Mouse (Mus musculus): ENCODE measurements around the gene Numa1.
A peak's percentile ranks its signal among the peaks of the same experiment; 100 is the strongest.
"Not testable (repeated sequence)": the region's sequence is repeated elsewhere in the genome, so short reads cannot be mapped to it uniquely, and the experiment has no call there.

Numa1 gene

DNA sequence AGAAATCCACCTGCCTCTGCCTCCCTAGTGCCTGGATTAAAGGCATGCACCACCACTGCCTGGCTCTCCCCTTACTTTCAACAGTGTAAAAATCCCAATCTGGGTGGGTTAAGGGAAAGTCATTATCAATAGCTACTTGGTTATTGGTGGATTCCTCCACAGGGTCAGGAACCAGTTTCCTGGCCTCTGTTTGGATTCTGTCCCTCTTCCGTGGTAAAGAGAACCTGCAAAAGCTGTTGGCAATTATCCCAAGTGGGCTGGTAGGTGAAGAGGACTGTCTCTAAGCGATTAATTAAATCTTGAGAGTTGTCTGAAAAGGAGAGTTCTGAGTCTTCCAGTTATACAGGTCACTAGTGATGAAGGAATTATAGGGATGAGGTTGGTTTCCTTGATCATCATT, 4.4 kb downstream of the Numa1 start:
- DNase-seq, result no peak

DNA sequence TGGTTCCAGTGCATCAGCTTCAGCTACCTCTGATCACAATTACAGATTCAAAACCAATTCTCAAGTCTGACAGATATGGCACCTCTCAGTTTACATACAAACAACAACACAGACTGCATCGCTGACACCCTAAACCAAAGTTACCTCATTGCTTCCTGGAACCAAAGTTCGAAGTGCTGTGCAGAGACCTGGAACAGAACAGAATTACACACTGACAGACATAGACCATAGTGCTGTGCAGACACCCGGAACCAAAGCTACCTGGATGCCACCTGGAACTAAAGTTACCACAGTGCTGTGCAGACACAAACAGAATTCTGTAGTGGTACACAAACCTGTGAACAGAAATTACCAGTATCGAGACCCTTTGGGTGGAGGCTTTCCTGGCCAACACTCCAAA, 5.8 kb downstream of the Numa1 start:
- DNase-seq, result no peak

DNA sequence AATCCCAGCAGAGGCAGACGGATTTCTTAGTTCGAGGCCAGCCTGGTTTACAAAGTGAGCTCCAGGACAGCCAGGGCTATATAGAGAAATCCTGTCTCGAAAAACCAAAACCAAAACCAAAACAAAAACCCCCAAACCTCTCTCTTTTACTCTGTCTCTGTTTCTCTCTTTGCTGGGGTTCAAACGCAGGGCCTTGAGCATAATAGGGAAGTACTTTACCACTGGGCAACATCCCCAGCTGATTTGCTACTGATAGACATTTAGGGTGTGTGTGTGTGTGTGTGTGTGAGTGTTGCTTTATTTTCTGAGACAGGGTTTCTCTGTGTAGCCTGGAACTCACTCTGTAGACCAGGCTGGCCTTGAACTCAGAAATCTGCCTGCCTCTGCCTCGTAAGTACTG, 15.1 kb downstream of the Numa1 start:
- not testable (repeated sequence) for DNase-seq

DNA sequence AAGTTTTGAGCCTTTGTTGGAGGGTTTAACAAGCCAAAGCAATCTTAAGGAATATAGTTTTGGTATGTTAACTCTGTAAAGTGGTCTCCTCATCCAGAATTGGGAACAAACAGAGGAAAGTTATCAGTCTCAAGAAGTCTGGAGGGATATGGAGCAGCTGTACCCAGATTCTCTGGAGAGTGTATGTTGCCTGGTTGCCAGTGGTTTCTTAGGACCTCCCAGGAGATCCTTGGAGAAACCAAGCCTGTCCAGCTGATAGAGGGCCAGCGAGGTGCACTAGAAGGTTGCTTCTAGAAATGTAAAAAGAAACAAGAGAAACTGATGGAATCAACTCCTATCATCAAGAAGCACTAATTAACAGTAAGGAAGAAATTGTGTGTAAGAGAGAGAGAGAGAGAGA, 17.7 kb downstream of the Numa1 start:
- DNase-seq, result no peak

DNA sequence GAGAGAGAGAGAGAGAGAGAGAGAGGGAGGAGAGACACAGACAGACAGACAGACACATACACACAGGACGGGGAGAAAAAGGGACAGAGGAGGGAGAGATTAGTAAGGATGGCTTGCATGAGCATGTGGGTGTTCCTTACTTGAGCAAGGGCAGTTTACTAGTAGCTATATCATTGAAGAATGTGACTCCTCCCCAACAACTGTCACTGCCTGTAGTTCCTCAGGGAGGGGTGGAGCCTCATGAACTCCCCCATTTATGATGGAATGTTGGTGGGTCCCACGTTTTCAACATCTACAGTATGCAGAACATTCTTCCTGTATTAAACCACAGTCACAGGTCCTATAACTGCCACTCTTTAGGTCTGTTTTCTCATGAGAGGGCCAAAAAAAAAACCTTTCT, 18.2 kb downstream of the Numa1 start:
- DNase-seq, result no peak

DNA sequence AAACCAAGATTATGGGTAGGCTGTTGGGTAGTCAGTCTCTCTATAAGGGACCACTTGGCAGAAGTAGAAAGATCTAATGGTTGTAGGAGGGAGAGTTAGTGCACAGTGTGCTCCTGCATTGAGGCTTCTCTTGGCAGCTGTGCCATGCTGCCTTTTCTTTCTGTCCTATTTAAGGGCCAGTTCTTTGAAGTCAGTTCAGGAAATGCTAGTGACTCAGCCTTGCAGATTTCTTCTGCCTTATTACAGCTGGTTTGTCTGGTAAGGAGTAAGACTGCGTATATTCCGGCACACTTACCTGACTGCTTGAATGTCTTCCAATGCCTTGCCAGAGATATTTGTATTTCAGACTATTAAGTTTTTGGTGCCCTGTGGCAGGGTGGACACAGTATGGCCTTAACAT, 20.3 kb downstream of the Numa1 start:
- no peak for DNase-seq

DNA sequence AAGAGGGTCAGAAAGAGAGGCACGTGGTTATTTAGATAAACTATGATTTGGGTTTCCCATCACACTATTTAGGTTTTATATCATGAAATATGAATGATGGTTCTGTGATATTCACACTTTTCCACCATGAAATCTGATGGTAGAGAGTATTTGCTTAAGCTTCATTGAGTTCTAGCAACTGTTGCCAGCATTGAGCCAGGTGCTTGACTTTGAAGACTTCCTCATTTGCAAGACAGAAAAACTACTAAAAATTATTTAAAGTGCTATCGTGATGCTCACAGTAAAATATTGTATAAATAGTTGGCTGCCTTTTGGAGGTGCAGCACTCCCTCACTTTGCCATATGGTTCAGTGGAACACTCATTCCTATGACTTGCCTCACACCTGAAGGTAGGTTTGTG, 21.4 kb downstream of the Numa1 start:
- DNase-seq, result no peak

DNA sequence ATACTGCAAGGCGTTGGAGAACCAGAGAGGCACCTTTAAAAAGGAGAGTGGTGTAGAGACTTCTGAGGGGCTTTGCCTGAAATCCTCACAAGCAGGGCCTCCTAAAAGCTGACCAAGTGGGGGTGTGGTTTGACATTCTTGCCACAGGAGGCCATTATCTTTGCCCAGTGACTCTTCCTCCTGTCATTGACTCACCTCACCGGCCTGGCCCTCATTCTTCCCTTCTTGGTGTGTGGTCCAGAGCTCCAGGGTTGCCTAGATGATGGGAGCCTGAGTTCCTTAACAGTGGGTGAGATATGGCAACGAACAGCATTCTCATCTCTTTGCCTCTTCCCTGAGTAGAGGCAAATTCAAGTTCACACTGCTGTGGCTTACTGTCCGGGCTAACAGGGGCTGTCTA, 22.0 kb downstream of the Numa1 start:
- no peak for DNase-seq

DNA sequence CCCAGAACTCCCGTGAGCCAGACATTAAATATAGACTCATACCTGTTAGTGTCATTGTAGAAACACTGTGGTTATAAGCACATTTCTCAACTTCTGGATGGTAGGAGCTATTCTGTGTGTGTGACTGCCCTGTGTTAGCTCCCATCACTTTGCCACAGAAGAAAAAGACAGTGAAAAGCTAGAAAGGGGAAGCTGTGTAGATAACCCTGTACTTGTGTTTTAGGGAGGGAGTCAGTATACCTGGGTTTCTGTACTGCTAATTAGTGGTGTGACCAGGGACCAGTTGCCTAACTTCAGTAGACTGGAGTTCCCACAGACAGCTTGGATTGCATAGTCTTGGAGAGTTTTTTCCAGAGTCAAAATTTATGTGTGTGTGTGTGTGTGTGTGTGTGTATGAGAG, 22.6 kb downstream of the Numa1 start:
- no peak for DNase-seq

DNA sequence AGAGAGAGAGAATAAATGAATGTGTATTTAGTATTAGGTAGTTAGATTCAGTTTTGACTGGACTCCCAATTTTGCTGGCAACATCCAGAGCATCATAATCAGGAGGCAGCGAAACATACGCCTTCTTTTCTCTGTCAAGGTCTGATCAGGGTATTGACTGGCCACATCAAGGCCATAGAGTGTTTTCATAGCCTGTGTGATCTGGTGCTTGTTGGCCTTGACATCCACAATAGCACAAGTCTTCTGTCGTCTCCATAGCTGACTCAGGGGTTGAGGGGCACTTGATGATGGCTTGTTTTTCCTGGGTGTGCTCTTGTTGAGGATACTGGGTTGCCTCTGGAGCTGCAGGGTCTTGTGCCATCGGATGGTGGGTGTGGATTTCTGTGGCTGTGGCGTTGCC, 23.0 kb downstream of the Numa1 start:
- no peak for DNase-seq

DNA sequence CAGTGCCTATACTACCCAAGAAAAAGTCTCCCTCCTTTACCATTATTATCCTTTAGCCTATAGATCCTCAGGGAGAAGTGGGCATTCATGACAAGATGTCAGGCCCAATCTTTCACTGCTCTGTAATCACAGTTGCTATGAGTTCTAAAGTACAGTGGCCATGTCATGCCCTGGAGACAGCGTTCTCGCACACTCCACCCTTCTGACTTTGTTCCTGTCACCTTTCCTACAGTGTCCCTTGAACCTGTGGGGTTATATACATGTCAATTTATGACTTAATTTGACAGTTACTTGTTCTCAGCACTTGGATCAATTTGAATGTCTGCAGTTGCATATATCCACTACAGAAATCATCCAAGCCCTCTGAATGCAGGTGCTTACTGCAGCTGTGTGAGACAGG, 28.9 kb downstream of the Numa1 start:
- no peak for DNase-seq

DNA sequence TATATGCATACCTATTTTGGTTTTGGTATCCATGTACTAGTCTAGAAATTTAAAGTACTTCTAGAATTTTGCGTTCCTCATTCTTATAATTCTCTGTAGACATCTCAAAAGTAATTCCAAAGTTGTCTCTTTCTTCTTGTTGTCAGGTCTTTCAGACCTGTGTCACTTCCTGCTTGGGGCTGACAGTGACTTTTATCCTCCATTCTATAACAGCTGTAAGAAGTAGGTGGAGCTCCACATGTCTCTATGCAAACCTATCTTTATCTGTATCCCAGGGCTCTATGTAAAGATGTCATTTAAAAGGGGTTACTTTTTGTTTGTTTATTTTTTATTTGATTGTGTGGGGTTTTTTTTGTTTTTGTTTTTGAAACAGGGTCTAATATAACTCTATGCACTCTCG, 29.7 kb downstream of the Numa1 start:
- DNase-seq, result no peak

DNA sequence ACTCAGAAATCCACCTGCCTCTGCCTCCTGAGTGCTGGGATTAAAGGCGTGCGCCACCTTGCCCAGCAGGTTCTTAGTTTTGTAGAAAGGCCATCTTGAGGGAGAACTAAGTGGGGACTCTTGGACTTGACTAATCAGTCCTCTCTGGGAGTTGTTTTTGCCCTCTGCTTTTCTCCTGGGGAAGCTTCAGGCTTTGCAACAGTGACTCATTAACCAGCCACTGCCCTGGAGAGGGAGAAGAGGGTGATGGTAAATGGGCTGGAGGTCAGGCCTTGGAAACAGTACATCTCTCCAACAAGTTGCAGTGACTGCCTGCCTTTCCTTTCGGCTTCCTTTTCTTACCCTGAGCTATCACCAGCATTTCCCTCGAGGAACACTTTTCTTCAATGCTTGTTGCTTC, 30.6 kb downstream of the Numa1 start:
- no peak for DNase-seq

DNA sequence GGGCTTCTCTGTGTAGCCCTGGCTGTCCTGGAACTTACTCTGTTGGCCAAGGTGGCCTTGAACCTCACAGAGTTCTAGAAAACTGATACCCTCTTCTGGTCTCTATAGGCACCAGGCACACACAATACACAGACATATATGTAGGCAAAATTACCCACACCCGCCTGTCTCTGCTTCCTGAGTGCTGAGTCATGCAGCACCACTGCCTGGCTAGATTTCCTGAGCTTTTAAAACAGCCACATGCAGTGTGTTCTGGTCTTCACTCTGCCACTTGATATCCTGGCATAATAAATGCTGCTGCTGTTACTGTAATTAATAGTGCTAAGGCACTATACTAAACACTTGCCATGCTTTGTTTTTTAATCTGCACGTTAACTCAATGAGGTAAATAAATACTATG, 31.7 kb downstream of the Numa1 start:
- DNase-seq, result no peak

DNA sequence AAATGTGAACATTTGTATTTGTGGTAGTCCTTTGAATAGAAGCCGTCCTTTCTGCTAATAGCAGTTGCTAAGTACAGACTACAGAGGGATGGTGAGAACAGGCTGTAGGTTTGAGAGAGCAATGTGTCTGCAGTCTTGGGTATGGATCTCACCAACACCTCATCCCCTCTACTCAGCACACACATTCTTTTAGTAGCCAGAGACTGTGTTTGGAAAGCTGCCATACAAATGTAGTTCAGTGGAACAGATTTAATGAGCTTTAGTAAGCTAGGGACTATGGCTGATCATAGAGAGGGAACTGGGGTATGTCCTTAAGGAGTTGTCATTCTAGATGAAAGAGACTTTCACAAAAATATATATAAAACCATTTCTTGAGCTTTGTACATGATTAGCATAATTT, 33.3 kb downstream of the Numa1 start:
- no peak for DNase-seq

DNA sequence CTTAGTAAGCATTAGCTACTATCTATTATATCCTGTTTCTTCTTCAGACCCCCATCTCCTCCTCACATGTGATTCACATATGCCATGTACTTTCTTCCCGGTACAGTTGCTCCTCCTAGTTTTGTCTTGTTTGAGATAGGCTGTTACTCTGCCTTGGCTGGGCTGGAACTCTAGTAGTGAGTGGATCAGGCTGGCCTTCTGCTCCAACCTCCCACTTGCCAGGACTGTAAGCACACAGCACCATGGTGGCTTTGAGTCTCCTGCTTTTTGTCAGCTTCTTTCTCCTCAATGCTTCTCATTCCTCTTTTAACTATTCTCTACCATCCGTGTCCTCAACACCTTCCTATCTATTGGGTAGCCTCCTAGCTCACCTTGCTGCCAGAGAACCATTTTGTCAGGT, 34.8 kb downstream of the Numa1 start:
- DNase-seq, result no peak

DNA sequence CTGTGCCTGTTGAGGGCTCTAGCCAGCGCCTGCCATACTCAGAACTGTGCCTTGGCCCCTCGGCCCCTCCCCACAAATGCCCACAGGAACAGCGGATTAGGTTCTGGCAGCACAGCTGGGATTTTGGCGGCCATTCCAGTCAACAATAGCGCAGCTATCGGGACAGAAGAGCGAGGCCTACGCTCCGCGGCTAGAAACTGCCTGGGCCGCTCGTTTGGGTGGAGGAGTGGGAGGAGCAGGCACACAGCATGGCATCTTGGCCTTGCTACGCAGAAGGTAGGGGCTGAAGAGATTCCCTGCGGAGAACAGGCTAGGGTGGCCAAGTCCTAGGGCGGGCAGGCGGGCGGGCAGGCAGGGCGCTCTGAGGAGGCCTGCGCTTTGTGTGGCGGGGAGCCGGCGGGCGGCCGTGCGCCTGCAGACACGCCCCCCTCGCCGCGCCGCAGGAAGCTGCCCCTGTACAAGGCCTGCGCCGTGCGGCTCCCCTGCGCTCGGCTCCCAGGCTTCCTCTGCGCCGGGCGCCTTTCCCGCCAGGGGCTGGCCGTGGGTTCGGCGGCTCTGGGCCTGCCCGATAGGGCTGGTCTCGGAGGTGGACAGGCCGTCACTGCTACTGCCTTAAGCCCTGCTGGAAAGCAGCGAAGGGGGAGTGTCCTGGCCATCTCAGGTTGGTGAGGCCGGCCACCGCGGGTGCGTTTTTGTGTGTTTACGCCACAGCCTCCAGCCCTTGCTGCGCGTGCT, 36.0 kb downstream of the Numa1 start:
- peak; percentile 85 for DNase-seq

DNA sequence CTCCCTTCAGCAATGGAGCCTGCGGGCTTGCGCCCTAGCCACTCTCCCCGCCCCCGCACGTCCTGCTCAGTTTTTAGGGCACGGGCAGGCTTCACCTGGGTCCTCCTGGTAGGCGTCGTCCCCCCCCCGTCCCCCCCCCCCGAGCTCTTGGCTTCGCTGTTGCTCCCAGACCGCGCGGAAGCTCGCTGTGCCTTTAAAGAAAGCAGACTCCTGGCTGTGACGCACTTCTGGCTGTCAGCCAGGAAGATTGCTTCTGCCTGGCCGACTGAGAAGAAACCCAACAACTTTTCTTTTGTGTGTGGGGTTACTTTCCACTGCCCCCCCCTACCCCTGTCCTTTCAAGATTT, 36.5 kb downstream of the Numa1 start:
- peak; percentile 94 for DNase-seq

DNA sequence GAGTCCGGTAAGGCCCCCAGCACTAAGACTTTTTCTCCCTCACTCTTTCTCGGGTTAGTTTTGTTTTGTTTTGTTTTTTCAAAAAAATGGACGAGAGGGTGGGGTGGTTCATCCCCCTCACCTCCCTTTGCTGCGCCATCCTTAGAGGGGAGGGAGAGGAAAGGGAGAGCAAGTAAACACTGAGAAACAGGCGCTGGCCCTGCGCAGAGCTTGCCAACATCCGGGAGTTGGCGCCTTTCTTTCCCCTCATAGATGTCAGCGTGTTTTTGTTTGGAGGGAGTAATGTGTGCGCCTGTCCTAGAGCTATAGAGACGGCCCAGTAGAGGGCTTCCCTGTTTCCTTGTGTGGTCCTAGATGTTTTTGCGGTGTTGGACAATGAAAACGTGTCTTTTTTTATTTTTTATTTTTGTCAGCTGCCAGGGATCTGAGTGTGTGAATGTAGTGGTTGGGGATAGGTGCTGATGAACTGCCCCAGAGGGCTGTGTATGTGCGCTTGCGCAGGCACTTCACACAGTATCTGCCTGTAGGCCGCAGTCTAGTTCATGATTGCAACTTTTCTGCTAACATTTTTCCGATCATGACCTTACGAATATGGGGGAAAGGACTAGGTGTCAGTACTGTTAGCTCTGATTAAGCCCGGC, 37.0 kb downstream of the Numa1 start:
- peak; percentile 84 for DNase-seq

DNA sequence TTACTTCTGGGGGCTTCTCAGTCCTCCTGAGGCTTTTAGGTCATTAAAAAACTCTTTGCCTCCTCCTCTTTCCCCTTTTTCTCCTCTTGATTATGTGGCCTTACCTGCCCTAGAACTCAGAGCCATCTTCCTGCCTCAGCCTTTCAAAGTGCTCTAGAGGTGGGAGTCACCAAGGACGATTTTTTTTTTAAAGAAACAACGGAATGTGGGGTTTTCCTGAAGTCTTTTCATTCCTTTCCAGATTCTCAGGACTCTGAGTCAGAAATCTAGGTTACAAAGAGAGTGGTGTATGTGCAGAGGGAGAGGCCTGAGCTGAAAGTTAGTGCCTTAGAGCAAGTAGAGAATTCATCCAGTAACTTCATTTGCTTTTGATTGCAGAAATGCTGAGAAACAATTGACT, 37.8 kb downstream of the Numa1 start:
- DNase-seq, result no peak

DNA sequence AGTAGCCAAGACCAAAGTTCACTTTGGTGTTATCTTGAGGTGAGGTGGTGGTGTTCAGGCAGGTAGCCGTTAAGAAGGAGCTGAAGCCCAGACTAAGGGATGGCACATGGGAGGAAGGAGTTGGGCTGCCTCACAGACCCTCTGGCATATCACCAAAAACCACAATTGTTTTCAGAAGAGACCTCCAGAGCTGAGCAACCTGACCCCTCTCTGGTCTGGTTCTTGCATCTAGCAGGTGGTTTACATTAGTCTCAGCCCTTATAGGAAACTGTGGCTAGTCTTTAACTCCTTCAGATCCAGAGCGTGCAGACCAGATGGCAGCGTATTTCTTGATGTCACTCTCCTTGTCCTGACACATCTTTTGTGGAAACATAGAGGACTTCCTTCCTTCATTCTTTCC, 39.8 kb downstream of the Numa1 start:
- no peak for DNase-seq

DNA sequence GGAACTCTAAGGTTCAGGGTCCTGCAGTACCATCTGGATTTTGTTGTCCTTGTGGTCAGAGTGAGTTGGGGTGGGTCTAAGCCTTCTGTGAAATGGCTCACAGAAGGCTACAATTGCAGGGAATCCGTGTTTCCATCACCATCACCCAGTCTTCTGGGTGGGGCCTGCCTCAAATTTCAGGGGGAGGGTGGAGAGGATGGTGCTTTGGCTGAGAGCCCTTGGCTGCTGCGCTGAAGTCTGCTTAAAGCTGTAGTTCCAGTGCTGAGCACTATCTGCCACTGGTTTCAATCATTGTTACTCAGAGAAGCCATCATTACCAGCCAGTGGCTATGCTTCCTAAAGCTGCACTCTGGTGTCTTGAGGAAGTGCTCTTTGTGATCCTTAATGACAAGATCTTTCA, 40.6 kb downstream of the Numa1 start:
- peak; percentile 48 for DNase-seq

DNA sequence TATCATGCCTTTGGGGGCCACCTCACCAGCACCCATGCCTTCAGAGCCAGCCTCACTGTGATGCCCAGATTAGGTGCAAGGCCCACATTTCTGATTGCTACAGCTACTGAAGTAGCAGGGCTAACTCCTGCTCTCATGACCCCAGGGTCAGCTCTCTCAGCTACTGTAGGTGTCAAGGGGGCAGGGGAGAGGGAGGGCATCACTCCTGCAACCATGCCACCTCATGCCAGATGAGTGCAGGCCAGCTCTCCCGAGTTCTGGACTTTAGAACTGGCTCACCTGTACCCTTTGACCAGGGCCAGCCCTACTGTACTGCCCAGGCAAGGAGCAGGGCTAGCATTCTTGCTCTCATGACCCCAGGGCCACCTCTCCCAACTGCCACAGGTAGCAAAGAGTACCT, 48.8 kb downstream of the Numa1 start:
- no peak for DNase-seq

DNA sequence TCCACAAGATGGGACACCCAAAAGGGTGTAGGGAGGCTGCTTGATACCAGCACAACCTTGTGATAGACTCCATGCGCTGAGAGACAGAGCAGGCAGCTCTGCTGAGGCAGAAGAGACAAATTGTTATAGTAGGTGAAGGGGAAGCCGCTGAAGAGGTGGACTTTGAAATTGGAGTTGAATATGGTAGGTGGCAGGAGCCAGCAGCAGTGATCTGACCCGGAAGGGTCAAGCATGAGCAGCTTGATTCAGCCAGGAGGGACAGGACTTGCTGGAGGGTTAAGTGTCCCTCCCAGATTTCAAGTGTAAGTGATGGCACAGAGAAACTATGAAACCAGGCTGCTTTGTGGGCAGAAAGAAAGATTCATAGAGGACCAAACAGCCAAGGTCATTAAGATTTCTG, 51.2 kb downstream of the Numa1 start:
- no peak for DNase-seq

DNA sequence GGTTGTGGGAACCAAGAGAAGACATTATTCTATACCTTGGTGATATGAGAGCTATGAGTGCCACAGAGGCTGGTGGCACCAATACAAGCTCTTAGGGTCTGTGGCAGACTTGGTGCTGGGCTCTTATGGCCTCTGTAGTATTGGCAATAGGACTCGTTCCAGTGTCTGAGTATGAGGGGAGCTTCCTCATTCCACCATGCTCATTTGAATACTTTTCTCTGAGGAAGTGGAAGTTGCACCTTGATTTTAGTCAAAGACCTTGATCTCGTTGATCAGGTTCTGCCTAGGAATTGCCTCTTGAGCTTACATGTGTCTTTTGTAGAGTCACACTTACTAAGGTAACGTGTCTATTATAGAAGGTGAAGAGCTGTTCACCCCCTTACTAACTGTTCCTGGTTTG, 60.3 kb downstream of the Numa1 start:
- no peak for DNase-seq
